Mouse (Mus musculus): ENCODE results near the gene Lipo3. TPM values are rescaled to one million over a fixed set of nuclear protein-coding genes. Genes with fewer than 3 reads are reported as not detected.

The Lipo3 gene
- polyA plus RNA-seq (2012; fragmentation: generic; extraction: Trizol) = under 1 TPM in 1 of 2 experiments, not detected in 1; 0.12 TPM

GRCm38 (mm10) chr19:33761287-33762086, at the start of gene Lipo3:
Gene Lipo3 (minus strand): TSS chr19:33761951.

GRCm38 (mm10) chr19:33787359-33787758, 25.6 kb upstream of the Lipo3 start, which contains the start of gene Lipo1:
Gene Lipo1 (minus strand): TSS chr19:33787459.

GRCm38 (mm10) chr19:33751259-33751658, 10.5 kb downstream of the Lipo3 start, which contains the start of gene Lipo2:
Gene Lipo2 (minus strand): TSS chr19:33751359.

GRCm38 (mm10) chr19:33625152-33625551, 136.6 kb downstream of the Lipo3 start, which contains the start of gene Gm8978:
Gene Gm8978 (minus strand): TSS chr19:33625252.

GRCm38 (mm10) chr19:33517680-33518079, 244.1 kb downstream of the Lipo3 start, which contains the start of gene Lipo4:
Gene Lipo4 (minus strand): TSS chr19:33517780.

Other genes with a start within 250 kb of the Lipo3 start
- gene Lipo4, start 244.2 kb downstream of the Lipo3 start, polyA plus RNA-seq (2012; fragmentation: generic; extraction: Trizol) = not detected
- not detected for gene Gm8978, start 136.7 kb downstream of the Lipo3 start, polyA plus RNA-seq (2012; fragmentation: generic; extraction: Trizol)
- gene Lipo2, start 10.6 kb downstream of the Lipo3 start, polyA plus RNA-seq (2012; fragmentation: generic; extraction: Trizol) = not detected
- gene Lipo1, start 25.5 kb upstream of the Lipo3 start, polyA plus RNA-seq (2012; fragmentation: generic; extraction: Trizol) = not detected
- gene Lipf, start 199.2 kb upstream of the Lipo3 start, polyA plus RNA-seq (2012; fragmentation: generic; extraction: Trizol) = not detected
- not detected for gene Lipk, start 246.3 kb upstream of the Lipo3 start, polyA plus RNA-seq (2012; fragmentation: generic; extraction: Trizol)